Mouse (Mus musculus) midbrain, embryonic 11.5 days (tissue): ENCODE data around the gene Spats1. TPM values are rescaled to one million over a fixed set of nuclear protein-coding genes. Genes with fewer than 3 reads are reported as not detected.

Experiments
- ATAC-seq: fragments of 200-750 bp; cut with Nextera tagmentation; 2 replicates; pipeline ENCODE4 v1.8.0; 2017; ENCODE audit warnings: moderate TSS enrichment, moderate library complexity; ENCODE audit not compliant: low FRiP score
- DNase-seq: peaks from one replicate; pipeline ENCODE4 v3.0.0; 2015; ENCODE audit warnings: low spot score; ENCODE audit errors: missing footprints
- H3K27ac ChIP-seq: fragments of 300-500 bp; sonication (generic); 2 replicates; pipeline ENCODE4 v1.5.1; 2014; ENCODE audit warnings: low read depth, low read length
- H3K27me3 ChIP-seq: fragments of 300-500 bp; sonication (generic); 2 replicates; pipeline ENCODE4 v1.6.1; 2014; ENCODE audit warnings: mild to moderate bottlenecking, low read length, moderate library complexity, mixed read lengths; ENCODE audit not compliant: control insufficient read depth, insufficient read depth
- H3K36me3 ChIP-seq: fragments of 300-500 bp; sonication (generic); 2 replicates; pipeline ENCODE4 v1.6.1; 2014; ENCODE audit warnings: mild to moderate bottlenecking, low read length, moderate library complexity, mixed read lengths; ENCODE audit not compliant: control insufficient read depth, insufficient read depth
- H3K4me1 ChIP-seq: fragments of 300-500 bp; sonication (generic); 2 replicates; pipeline ENCODE4 v1.6.1; 2014; ENCODE audit warnings: low read length; ENCODE audit not compliant: control insufficient read depth, insufficient read depth
- H3K4me2 ChIP-seq: fragments of 300-500 bp; sonication (generic); 2 replicates; pipeline ENCODE4 v1.6.1; 2014; ENCODE audit warnings: mild to moderate bottlenecking, moderate library complexity
- H3K4me3 ChIP-seq: fragments of 300-500 bp; sonication (generic); 2 replicates; pipeline ENCODE4 v1.5.1; 2014; ENCODE audit warnings: low read depth, low read length
- H3K9ac ChIP-seq: fragments of 300-500 bp; sonication (generic); 2 replicates; pipeline ENCODE4 v1.6.1; 2014; ENCODE audit warnings: low read length
- H3K9me3 ChIP-seq: fragments of 300-500 bp; sonication (generic); 2 replicates; pipeline ENCODE4 v1.6.1; 2016; ENCODE audit warnings: low read length; ENCODE audit not compliant: control insufficient read depth
- WGBS: fragments of 180-500 bp; shearing (Covaris S2); extraction: QIAGEN DNeasy Blood & Tissue Kit; methylation state at CpG from one replicate; pipeline ENCODE4 v1.1.7; 2014; 5-methylcytosine and 5-hydroxymethylcytosine counted together
- polyA plus RNA-seq: library from polyadenylated mRNA; unstranded; fragments of >200 nt; fragmentation: Nextera tagmentation; extraction: Ambion mirVana; gene quantifications from 2 replicates; pipeline ENCODE4 v1.2.1, GENCODE M21; 2014

Gene Spats1
- polyA plus RNA-seq, 1 experiment from 2014 or later = 0.46 TPM

GRCm38 (mm10) chr17:45515806-45516205 lies 40.6 kb upstream of the Spats1 start:
- no peak for ATAC-seq
- WGBS = 88% methylated on average over 10 of the region's 10 CpGs
- H3K36me3 ChIP-seq = peaks cover 5% of the 10 kb centered on the region; the same call in 1 of the 2 replicates

GRCm38 (mm10) chr17:45515204-45515726 lies 40.0 kb upstream of the Spats1 start:
- ATAC-seq (no peak; the same call in 1 of the 2 replicates), DNase-seq (no peak)
- H3K27me3 ChIP-seq = no peaks in the 10 kb centered on the region
- H3K9me3 ChIP-seq = no peaks in the 10 kb centered on the region
- no peak overlapping the region for H3K27ac ChIP-seq
- H3K36me3 ChIP-seq = peaks cover 7% of the 10 kb centered on the region
- no peak overlapping the region for H3K9ac ChIP-seq
- 47% methylated on average over 15 of the region's 15 CpGs for WGBS
- H3K4me1 ChIP-seq = no peaks in the 10 kb centered on the region; the same call in none of the 2 replicates
- no peak overlapping the region for H3K4me2 ChIP-seq
- H3K4me3 ChIP-seq = no peak overlapping the region

More at GRCm38 (mm10) chr17:45515806-45516205, 40.6 kb upstream of the Spats1 start:
- Histone ChIP-seq H3K4me1 (no peaks in the 10 kb centered on the region; the same call in none of the 2 replicates), H3K9me3 (no peaks in the 10 kb centered on the region), H3K27me3 (no peaks in the 10 kb centered on the region), H3K27ac (no peak overlapping the region), H3K4me2 (no peak overlapping the region), H3K9ac (no peak overlapping the region), H3K4me3 (no peak overlapping the region)
- no peak for DNase-seq

GRCm38 (mm10) chr17:45511757-45512156 lies 36.5 kb upstream of the Spats1 start:
- WGBS = 96% methylated on average over 4 of the region's 4 CpGs
- Histone ChIP-seq H3K9me3 (no peaks in the 10 kb centered on the region), H3K4me3 (no peak overlapping the region), H3K27me3 (no peaks in the 10 kb centered on the region), H3K4me2 (no peak overlapping the region), H3K27ac (no peak overlapping the region), H3K4me1 (peaks cover 3% of the 10 kb centered on the region), H3K36me3 (peaks cover 2% of the 10 kb centered on the region), H3K9ac (no peak overlapping the region)
- no peak for DNase-seq
- ATAC-seq = no peak

GRCm38 (mm10) chr17:45510871-45511270 lies 35.7 kb upstream of the Spats1 start:
- no peak overlapping the region for H3K4me3 ChIP-seq
- peaks cover 6% of the 10 kb centered on the region; the same call in 1 of the 2 replicates for H3K4me1 ChIP-seq
- H3K9ac ChIP-seq = no peak overlapping the region
- DNase-seq (no peak), ATAC-seq (no peak)
- H3K27ac ChIP-seq = no peak overlapping the region
- no peaks in the 10 kb centered on the region for H3K27me3 ChIP-seq
- H3K36me3 ChIP-seq = peaks cover 2% of the 10 kb centered on the region
- H3K9me3 ChIP-seq = no peaks in the 10 kb centered on the region
- no peak overlapping the region for H3K4me2 ChIP-seq
- WGBS = 98% methylated on average over 4 of the region's 4 CpGs

- DNase-seq (peak; percentile 100), ATAC-seq (peak; percentile 94)
- H3K4me3 ChIP-seq = peak within 1 kb of the TSS; percentile 73
- H3K9ac ChIP-seq = peak within 1 kb of the TSS; percentile 86
- WGBS = 1% methylated on average over 42 of the region's 42 CpGs
- H3K27ac ChIP-seq = peak within 1 kb of the TSS; percentile 66
- no peaks in the 10 kb centered on the region for H3K9me3 ChIP-seq
- H3K27me3 ChIP-seq = no peaks in the 10 kb centered on the region
- H3K4me1 ChIP-seq = peaks cover 6% of the 10 kb centered on the region; the same call in 1 of the 2 replicates
- peaks cover 2% of the 10 kb centered on the region for H3K36me3 ChIP-seq
- peak within 1 kb of the TSS; percentile 27 for H3K4me2 ChIP-seq
Measured at GRCm38 (mm10) chr17:45506700-45507189, 31.5 kb upstream of the Spats1 start, which contains the start of gene Aars2. TSS of gene Aars2 (plus strand) at chr17:45506841.

GRCm38 (mm10) chr17:45505941-45506465 lies 30.8 kb upstream of the Spats1 start:
- Histone ChIP-seq H3K27ac (no peak overlapping the region), H3K9me3 (no peaks in the 10 kb centered on the region), H3K9ac (no peak overlapping the region), H3K4me3 (no peak overlapping the region), H3K4me1 (peaks cover 7% of the 10 kb centered on the region; the same call in 1 of the 2 replicates), H3K27me3 (no peaks in the 10 kb centered on the region), H3K4me2 (0 out of 2 replicates have a peak overlapping the region, but pooled peaks have one; percentile 3), H3K36me3 (peaks cover 2% of the 10 kb centered on the region; the same call in 1 of the 2 replicates)
- 77% methylated on average over 6 of the region's 6 CpGs for WGBS
- ATAC-seq (peak; percentile 49), DNase-seq (no peak)

- Histone ChIP-seq H3K4me1 (peaks cover 8% of the 10 kb centered on the region; the same call in 1 of the 2 replicates), H3K4me2 (no peak overlapping the region), H3K4me3 (no peak overlapping the region), H3K9me3 (no peaks in the 10 kb centered on the region), H3K27ac (no peak overlapping the region), H3K9ac (no peak overlapping the region; the same call in 1 of the 2 replicates), H3K36me3 (no peaks in the 10 kb centered on the region), H3K27me3 (no peaks in the 10 kb centered on the region)
- no peak for DNase-seq
- 66% methylated on average over 5 of the region's 5 CpGs for WGBS
- no peak for ATAC-seq
Measured at GRCm38 (mm10) chr17:45503301-45503973, 28.2 kb upstream of the Spats1 start.

- Histone ChIP-seq H3K27ac (no peak overlapping the region), H3K4me1 (peaks cover 6% of the 10 kb centered on the region; the same call in 1 of the 2 replicates), H3K4me3 (no peak overlapping the region), H3K4me2 (no peak overlapping the region), H3K36me3 (no peaks in the 10 kb centered on the region), H3K9ac (no peak overlapping the region), H3K27me3 (no peaks in the 10 kb centered on the region), H3K9me3 (no peaks in the 10 kb centered on the region)
- ATAC-seq (no peak), DNase-seq (no peak)
- 58% methylated on average over 4 of the region's 4 CpGs for WGBS
Measured at GRCm38 (mm10) chr17:45502324-45502723, 27.1 kb upstream of the Spats1 start.

- no peaks in the 10 kb centered on the region for H3K9me3 ChIP-seq
- no peak overlapping the region for H3K9ac ChIP-seq
- no peak overlapping the region for H3K27ac ChIP-seq
- no peak overlapping the region for H3K4me3 ChIP-seq
- H3K4me1 ChIP-seq = peaks cover 2% of the 10 kb centered on the region; the same call in 1 of the 2 replicates
- no peaks in the 10 kb centered on the region for H3K36me3 ChIP-seq
- no peaks in the 10 kb centered on the region for H3K27me3 ChIP-seq
- 42% methylated on average over 4 of the region's 4 CpGs for WGBS
- DNase-seq (no peak), ATAC-seq (no peak)
- no peak overlapping the region for H3K4me2 ChIP-seq
Measured at GRCm38 (mm10) chr17:45500981-45501380, 25.8 kb upstream of the Spats1 start.
